Mouse (Mus musculus) megakaryocyte, embryonic 14.5 days (primary cell): ENCODE measurements at regions not wholly inside any gene's neighbourhood (a gene's known extent, or its start where the extent isn't known, plus 50 kb on each side); places are given as distances from the start of the nearest gene placed in this dataset.
"Not testable (repeated sequence)": the region's sequence is repeated elsewhere in the genome, so short reads cannot be mapped to it uniquely, and the experiment has no call there.

ENCODE experiments used
- FLI1 ChIP-seq: IDR thresholded peaks from 2 replicates; pipeline ENCODE4 v1.6.1; 2012; ENCODE audit warnings: low read length, inconsistent platforms, mixed read lengths
- GATA1 ChIP-seq: IDR thresholded peaks from 3 replicates; pipeline ENCODE4 v1.6.1; 2012; ENCODE audit warnings: mixed read lengths, low read length, inconsistent platforms, borderline replicate concordance

GRCm38 (mm10) chr16:58028541-58028940 lies 274.0 kb upstream of the Col8a1 start:
- not testable (repeated sequence) for TF ChIP-seq FLI1, GATA1
